Comparison of ENCODE assay signal across 40 mouse cellular contexts in genomic region chr16:27296929-27297328, GRCm38 (mm10). TPM values are rescaled to one million over a fixed set of nuclear protein-coding genes. Genes with fewer than 3 reads are reported as not detected.
"Had no signal": no experiment of that assay in that cellular context is flagged by ENCODE, and none has a peak within 500 bp of the region (broad histone marks: within the 10 kb centered on the region; RNA-seq: fewer than 3 reads in every experiment).

No protein-coding gene starts in this region.

- H3K9ac ChIP-seq: limb, embryonic 12.5 days; limb, embryonic 13.5 days; limb, embryonic 15.5 days; liver, embryonic 12.5 days; liver, embryonic 13.5 days; liver, embryonic 14.5 days; liver, embryonic 15.5 days; liver, postnatal 0 days; lung, embryonic 14.5 days; lung, embryonic 15.5 days; midbrain, embryonic 12.5 days; midbrain, embryonic 13.5 days; midbrain, embryonic 15.5 days had no signal

- H3K4me1 ChIP-seq: limb, embryonic 10.5 days; limb, embryonic 12.5 days; limb, embryonic 13.5 days; limb, embryonic 15.5 days; liver, embryonic 12.5 days; liver, embryonic 13.5 days; liver, embryonic 15.5 days; lung, embryonic 15.5 days; megakaryocyte, embryonic 14.5 days; midbrain, embryonic 10.5 days; midbrain, embryonic 12.5 days; midbrain, embryonic 13.5 days; midbrain, embryonic 15.5 days had no signal

- H3K27me3 ChIP-seq: limb, embryonic 12.5 days; limb, embryonic 13.5 days; limb, embryonic 15.5 days; liver, embryonic 12.5 days; liver, embryonic 13.5 days; liver, embryonic 15.5 days; lung, embryonic 15.5 days; megakaryocyte, embryonic 14.5 days; midbrain, embryonic 12.5 days; midbrain, embryonic 13.5 days; midbrain, embryonic 15.5 days had no signal

- DNase-seq: left cerebral cortex, postnatal 4 days; liver; liver, embryonic 13.5 days; liver, postnatal 0 days; lung, adult 18-20 months; lung, adult 2 months; lung, embryonic 14.5 days; lung, postnatal 10 days; lung, postnatal 14 days; lung, postnatal 4 days; midbrain, embryonic 14.5 days had no signal

- H3K4me3 ChIP-seq: left cerebral cortex, adult 2 months; limb, embryonic 10.5 days; limb, embryonic 12.5 days; limb, embryonic 13.5 days; limb, embryonic 15.5 days; liver, embryonic 12.5 days; liver, embryonic 13.5 days; liver, embryonic 15.5 days; lung, embryonic 15.5 days; megakaryocyte, embryonic 14.5 days; midbrain, embryonic 10.5 days; midbrain, embryonic 12.5 days; midbrain, embryonic 13.5 days; midbrain, embryonic 15.5 days; myocyte had no signal

- ATAC-seq: liver, embryonic 12.5 days; liver, postnatal 0 days; lung, postnatal 0 days; midbrain, embryonic 13.5 days; midbrain, embryonic 15.5 days; midbrain, embryonic 16.5 days had no signal

- H3K27ac ChIP-seq: left cerebral cortex, adult 2 months; limb, embryonic 10.5 days; limb, embryonic 12.5 days; limb, embryonic 13.5 days; limb, embryonic 15.5 days; liver, embryonic 12.5 days; liver, embryonic 13.5 days; liver, embryonic 14.5 days; liver, embryonic 15.5 days; lung, embryonic 15.5 days; macrophage; midbrain, embryonic 10.5 days; midbrain, embryonic 12.5 days; midbrain, embryonic 13.5 days; midbrain, embryonic 15.5 days had no signal

- H3K4me2 ChIP-seq: limb, embryonic 12.5 days; limb, embryonic 13.5 days; limb, embryonic 15.5 days; liver, embryonic 11.5 days; liver, embryonic 12.5 days; liver, embryonic 13.5 days; liver, embryonic 15.5 days; lung, embryonic 14.5 days; lung, embryonic 15.5 days; midbrain, embryonic 11.5 days; midbrain, embryonic 12.5 days; midbrain, embryonic 13.5 days; midbrain, embryonic 15.5 days had no signal

- H3K9me3 ChIP-seq: limb, embryonic 10.5 days; limb, embryonic 12.5 days; limb, embryonic 13.5 days; limb, embryonic 15.5 days; liver, embryonic 12.5 days; liver, embryonic 13.5 days; liver, embryonic 15.5 days; lung, embryonic 15.5 days; megakaryocyte, embryonic 14.5 days; midbrain, embryonic 10.5 days; midbrain, embryonic 12.5 days; midbrain, embryonic 13.5 days; midbrain, embryonic 15.5 days had no signal

- H3K36me3 ChIP-seq: limb, embryonic 10.5 days; limb, embryonic 12.5 days; limb, embryonic 13.5 days; limb, embryonic 15.5 days; liver, embryonic 12.5 days; liver, embryonic 13.5 days; liver, embryonic 15.5 days; lung, embryonic 15.5 days; midbrain, embryonic 10.5 days; midbrain, embryonic 12.5 days; midbrain, embryonic 13.5 days; midbrain, embryonic 15.5 days had no signal

RNA-seq across cellular contexts. Expression of gene Ostn, which starts 10.4 kb away (rescaled TPM):
- total RNA-seq: left cerebral cortex, adult 2 months; left cerebral cortex, adult 8-10 months; left cerebral cortex, postnatal 36 days; liver, adult 2 months; megakaryocyte-erythroid progenitor cell, adult 5-6 weeks; midbrain, postnatal 0 days; monocyte, adult 5-6 weeks had no signal
- polyA plus RNA-seq: limb, embryonic 10.5 days; limb, embryonic 11.5 days; limb, embryonic 12.5 days; liver, adult 2 months; liver, embryonic 12.5 days; liver, embryonic 13.5 days; liver, embryonic 14.5 days; liver, embryonic 15.5 days; liver, embryonic 16.5 days; liver, postnatal 0 days; lung, adult 2 months; lung, embryonic 14.5 days; lung, embryonic 15.5 days; lung, postnatal 0 days; macrophage; midbrain, embryonic 10.5 days; midbrain, embryonic 11.5 days; midbrain, embryonic 12.5 days; midbrain, embryonic 13.5 days; midbrain, embryonic 14.5 days; midbrain, embryonic 15.5 days; midbrain, embryonic 16.5 days; midbrain, postnatal 0 days; neural tube, embryonic 11.5 days had no signal
